Mouse (Mus musculus): ENCODE results near the gene B3gnt9. TPM values are rescaled to one million over a fixed set of nuclear protein-coding genes. Genes with fewer than 3 reads are reported as not detected.

Gene B3gnt9
- polyA plus RNA-seq, 1 experiment from 2014 or later, result 2.4 TPM

DNA sequence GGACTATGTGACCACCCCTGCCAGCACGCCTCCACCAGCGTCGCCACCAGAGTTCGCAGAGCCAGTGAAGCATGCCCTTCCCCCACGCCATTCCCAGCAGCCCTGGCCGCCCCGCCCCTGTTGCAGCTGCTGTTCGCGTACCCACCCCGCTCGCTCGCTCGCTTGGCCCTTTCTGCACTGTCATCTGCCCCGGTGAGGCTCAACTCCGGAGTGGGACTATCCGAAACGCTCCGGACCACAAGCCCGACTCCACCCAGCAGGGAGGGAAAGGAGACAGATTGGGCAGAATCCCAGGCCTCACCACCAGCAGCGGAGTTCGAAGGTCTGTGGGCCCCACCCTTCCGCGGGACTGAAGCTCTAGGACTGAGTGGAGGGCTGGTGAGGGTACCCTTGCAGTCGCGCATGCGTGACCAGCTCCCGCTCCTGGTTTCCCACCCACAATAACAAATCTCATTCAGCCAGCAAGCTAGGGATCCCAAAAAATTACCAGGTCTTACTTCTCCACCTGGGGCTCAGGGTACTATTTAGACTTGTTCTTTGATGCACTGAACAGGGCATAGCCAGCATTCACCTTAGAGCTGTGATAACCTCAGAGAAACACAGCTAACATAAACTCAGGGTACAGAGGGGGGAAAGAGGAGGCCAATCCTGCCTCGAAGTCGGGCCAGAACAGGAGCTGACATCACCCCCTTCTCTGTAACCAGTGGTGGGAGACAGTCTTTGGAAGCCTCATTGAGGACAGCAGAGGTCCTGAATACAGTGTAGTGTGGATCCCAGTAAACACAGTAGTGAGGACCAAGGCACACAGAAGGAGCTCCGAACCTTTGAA, 21.6 kb upstream of the B3gnt9 start:
- H3K27me3 ChIP-seq (ENCODE audit: low read depth, poor library complexity, severe bottlenecking), result peaks cover 100% of the 10 kb centered on the region
- WGBS, result 3% methylated on average over 30 of the region's 30 CpGs
- peak overlapping the region; percentile 67 for H3K27ac ChIP-seq (replicated peaks)
- DNase-seq (ENCODE audit: low spot score), result peak; percentile 73
- peak overlapping the region; percentile 57 for H3K4me3 ChIP-seq
- no peaks in the 10 kb centered on the region for H3K9me3 ChIP-seq (replicated peaks)
- peaks cover 14% of the 10 kb centered on the region for H3K36me3 ChIP-seq
- peaks cover 30% of the 10 kb centered on the region for H3K4me1 ChIP-seq

GRCm38 (mm10) chr8:105275840-105276239, 20.9 kb upstream of the B3gnt9 start, which contains the start of gene Nol3:
Gene Nol3 (plus strand): TSS chr8:105276140.
- Histone ChIP-seq H3K27me3 (ENCODE audit: low read depth, poor library complexity, severe bottlenecking) (peaks cover 100% of the 10 kb centered on the region), H3K4me3 (peak within 1 kb of the TSS; percentile 57), H3K9me3 (replicated peaks) (no peaks in the 10 kb centered on the region), H3K36me3 (peaks cover 9% of the 10 kb centered on the region; the same call in 1 of the 2 replicates), H3K4me1 (peaks cover 31% of the 10 kb centered on the region), H3K27ac (replicated peaks) (peak within 1 kb of the TSS; percentile 67)
- no peak for DNase-seq (ENCODE audit: low spot score)
- 7% methylated on average over 10 of the region's 10 CpGs for WGBS

DNA sequence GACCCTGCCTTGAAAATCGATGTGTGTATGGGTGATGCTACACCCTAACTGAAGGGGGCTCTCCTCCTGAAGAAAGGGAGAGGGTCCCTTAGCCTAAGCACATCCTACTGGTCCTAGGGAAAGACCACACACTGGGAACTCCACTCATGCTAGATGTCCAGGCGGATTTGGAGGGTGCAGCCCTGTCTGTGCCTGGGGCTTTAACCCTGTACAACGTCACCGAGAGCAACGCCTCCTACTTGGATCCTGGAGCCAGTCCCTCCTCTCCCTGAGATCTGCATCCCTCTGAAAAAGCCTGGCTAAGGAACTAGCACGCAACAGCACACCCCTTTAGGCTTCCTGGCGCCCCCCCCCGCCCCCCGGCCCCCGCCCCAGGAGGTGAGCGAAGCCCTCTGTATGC, 20.4 kb upstream of the B3gnt9 start:
- Histone ChIP-seq H3K4me3 (peak overlapping the region; percentile 57), H3K4me1 (peaks cover 36% of the 10 kb centered on the region), H3K9me3 (replicated peaks) (no peaks in the 10 kb centered on the region), H3K36me3 (peaks cover 8% of the 10 kb centered on the region; the same call in 1 of the 2 replicates), H3K27me3 (ENCODE audit: low read depth, poor library complexity, severe bottlenecking) (peaks cover 100% of the 10 kb centered on the region), H3K27ac (replicated peaks) (no peak overlapping the region)
- no peak for DNase-seq (ENCODE audit: low spot score)
- WGBS, result 6% methylated on average over 11 of the region's 11 CpGs

DNA sequence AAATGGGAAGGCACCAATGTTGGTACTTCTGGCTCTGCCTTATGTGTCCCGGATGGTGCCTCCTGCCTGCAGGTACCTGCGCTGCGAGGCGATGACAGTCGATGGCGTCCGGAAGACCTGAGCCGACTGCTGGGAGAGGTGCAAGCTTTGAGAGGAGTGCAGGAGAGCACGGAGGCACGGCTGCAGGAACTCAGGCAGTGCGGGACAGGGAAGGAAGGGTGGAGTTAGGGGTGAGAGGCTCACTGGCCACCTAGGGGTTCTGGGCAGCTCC, 15.9 kb upstream of the B3gnt9 start:
- Histone ChIP-seq H3K27me3 (ENCODE audit: low read depth, poor library complexity, severe bottlenecking) (peaks cover 100% of the 10 kb centered on the region), H3K36me3 (no peaks in the 10 kb centered on the region), H3K27ac (replicated peaks) (no peak overlapping the region), H3K9me3 (replicated peaks) (peaks cover 7% of the 10 kb centered on the region), H3K4me1 (peaks cover 41% of the 10 kb centered on the region), H3K4me3 (peak overlapping the region; percentile 33; the same call in 1 of the 2 replicates)
- 2% methylated on average over 11 of the region's 11 CpGs for WGBS
- DNase-seq (ENCODE audit: low spot score), result no peak

- Histone ChIP-seq H3K27ac (replicated peaks) (no peak overlapping the region), H3K4me3 (peak overlapping the region; percentile 55), H3K4me1 (peaks cover 36% of the 10 kb centered on the region), H3K36me3 (no peaks in the 10 kb centered on the region), H3K27me3 (ENCODE audit: low read depth, poor library complexity, severe bottlenecking) (peaks cover 100% of the 10 kb centered on the region), H3K9me3 (replicated peaks) (peaks cover 7% of the 10 kb centered on the region)
- 2% methylated on average over 39 of the region's 39 CpGs for WGBS
- DNase-seq (ENCODE audit: low spot score), result no peak
Observed at GRCm38 (mm10) chr8:105270101-105270915, 15.4 kb upstream of the B3gnt9 start.

DNA sequence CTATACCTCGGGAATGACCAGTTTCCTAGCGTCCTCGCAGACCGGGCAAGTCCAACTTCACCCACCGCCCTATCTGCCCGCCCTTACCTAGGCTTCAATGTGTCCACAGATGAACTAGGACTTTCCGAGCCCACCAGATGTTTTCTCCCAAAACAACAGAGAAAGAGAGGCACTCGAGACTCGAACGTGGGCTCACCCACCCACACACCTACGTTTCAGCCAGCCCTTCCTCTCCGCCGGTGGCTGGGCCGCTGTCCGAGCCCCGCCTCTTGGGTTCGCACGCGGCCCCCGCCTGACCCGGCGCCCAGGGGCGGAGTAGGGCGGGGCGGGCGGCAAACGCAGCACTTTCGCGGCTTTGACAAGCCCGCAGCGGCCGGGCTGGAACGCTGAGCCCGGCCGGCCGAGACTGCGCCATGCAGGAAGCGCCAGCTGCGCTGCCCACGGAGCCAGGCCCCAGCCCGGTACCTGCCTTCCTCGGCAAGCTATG, 14.6 kb upstream of the B3gnt9 start, which contains the start of gene Hsf4:
Gene Hsf4, plus strand, starts transcription at position 341 of the 487 bp plus-strand sequence.
- no peaks in the 10 kb centered on the region for H3K36me3 ChIP-seq
- H3K27me3 ChIP-seq (ENCODE audit: low read depth, poor library complexity, severe bottlenecking), result peaks cover 100% of the 10 kb centered on the region
- peaks cover 7% of the 10 kb centered on the region for H3K9me3 ChIP-seq (replicated peaks)
- H3K27ac ChIP-seq (replicated peaks), result no peak within 1 kb of the TSS
- H3K4me3 ChIP-seq, result peak within 1 kb of the TSS; percentile 55
- H3K4me1 ChIP-seq, result peaks cover 42% of the 10 kb centered on the region
- peak; percentile 53 for DNase-seq (ENCODE audit: low spot score)
- under 1% methylated on average over 42 of the region's 42 CpGs for WGBS

DNA sequence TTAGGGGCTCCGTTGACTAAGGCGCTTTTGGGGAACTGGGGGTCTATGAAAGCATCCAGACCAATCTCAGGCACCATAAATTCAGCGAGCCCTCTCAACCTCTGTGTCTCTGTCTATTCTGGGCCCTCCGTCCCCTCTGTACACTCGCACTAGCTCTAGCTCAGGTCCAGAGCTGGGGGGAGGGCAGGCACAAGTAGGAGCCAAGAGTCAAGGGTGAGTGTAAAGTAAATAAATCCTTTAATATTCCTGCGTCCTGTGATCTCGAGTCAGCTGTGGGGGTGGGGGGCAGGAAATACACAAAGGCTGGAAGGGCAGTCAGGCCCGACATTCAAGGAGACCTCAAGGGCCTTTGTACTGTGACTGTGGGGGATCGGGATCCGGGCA, 14.1 kb upstream of the B3gnt9 start:
- peaks cover 46% of the 10 kb centered on the region for H3K4me1 ChIP-seq
- peaks cover 7% of the 10 kb centered on the region for H3K9me3 ChIP-seq (replicated peaks)
- DNase-seq (ENCODE audit: low spot score), result no peak
- peak overlapping the region; percentile 55 for H3K4me3 ChIP-seq
- H3K27ac ChIP-seq (replicated peaks), result no peak overlapping the region
- peaks cover 100% of the 10 kb centered on the region for H3K27me3 ChIP-seq (ENCODE audit: low read depth, poor library complexity, severe bottlenecking)
- no peaks in the 10 kb centered on the region for H3K36me3 ChIP-seq
- WGBS, result 2% methylated on average over 10 of the region's 10 CpGs

GRCm38 (mm10) chr8:105268342-105269074, 13.6 kb upstream of the B3gnt9 start:
- no peaks in the 10 kb centered on the region for H3K36me3 ChIP-seq
- H3K4me1 ChIP-seq, result peaks cover 50% of the 10 kb centered on the region
- peak overlapping the region; percentile 55 for H3K4me3 ChIP-seq
- DNase-seq (ENCODE audit: low spot score), result peak; percentile 75
- H3K27me3 ChIP-seq (ENCODE audit: low read depth, poor library complexity, severe bottlenecking), result peaks cover 100% of the 10 kb centered on the region
- no peak overlapping the region for H3K27ac ChIP-seq (replicated peaks)
- WGBS, result under 1% methylated on average over 65 of the region's 65 CpGs
- peaks cover 7% of the 10 kb centered on the region for H3K9me3 ChIP-seq (replicated peaks)

- no peak for DNase-seq (ENCODE audit: low spot score)
- peaks cover 48% of the 10 kb centered on the region for H3K4me1 ChIP-seq
- peaks cover 100% of the 10 kb centered on the region for H3K27me3 ChIP-seq (ENCODE audit: low read depth, poor library complexity, severe bottlenecking)
- WGBS, result 9% methylated on average over 13 of the region's 13 CpGs
- no peaks in the 10 kb centered on the region for H3K36me3 ChIP-seq
- H3K4me3 ChIP-seq, result peak overlapping the region; percentile 20; the same call in 1 of the 2 replicates
- H3K27ac ChIP-seq (replicated peaks), result no peak overlapping the region
- H3K9me3 ChIP-seq (replicated peaks), result peaks cover 7% of the 10 kb centered on the region
Observed at GRCm38 (mm10) chr8:105266775-105267174, 11.8 kb upstream of the B3gnt9 start.

- Histone ChIP-seq H3K27ac (replicated peaks) (no peak overlapping the region), H3K27me3 (ENCODE audit: low read depth, poor library complexity, severe bottlenecking) (peaks cover 100% of the 10 kb centered on the region), H3K36me3 (no peaks in the 10 kb centered on the region), H3K4me3 (peak overlapping the region; percentile 62), H3K4me1 (peaks cover 38% of the 10 kb centered on the region), H3K9me3 (replicated peaks) (peaks cover 7% of the 10 kb centered on the region)
- no peak for DNase-seq (ENCODE audit: low spot score)
- WGBS, result 20% methylated on average over 10 of the region's 10 CpGs
Observed at GRCm38 (mm10) chr8:105265128-105265527, 10.2 kb upstream of the B3gnt9 start.

DNA sequence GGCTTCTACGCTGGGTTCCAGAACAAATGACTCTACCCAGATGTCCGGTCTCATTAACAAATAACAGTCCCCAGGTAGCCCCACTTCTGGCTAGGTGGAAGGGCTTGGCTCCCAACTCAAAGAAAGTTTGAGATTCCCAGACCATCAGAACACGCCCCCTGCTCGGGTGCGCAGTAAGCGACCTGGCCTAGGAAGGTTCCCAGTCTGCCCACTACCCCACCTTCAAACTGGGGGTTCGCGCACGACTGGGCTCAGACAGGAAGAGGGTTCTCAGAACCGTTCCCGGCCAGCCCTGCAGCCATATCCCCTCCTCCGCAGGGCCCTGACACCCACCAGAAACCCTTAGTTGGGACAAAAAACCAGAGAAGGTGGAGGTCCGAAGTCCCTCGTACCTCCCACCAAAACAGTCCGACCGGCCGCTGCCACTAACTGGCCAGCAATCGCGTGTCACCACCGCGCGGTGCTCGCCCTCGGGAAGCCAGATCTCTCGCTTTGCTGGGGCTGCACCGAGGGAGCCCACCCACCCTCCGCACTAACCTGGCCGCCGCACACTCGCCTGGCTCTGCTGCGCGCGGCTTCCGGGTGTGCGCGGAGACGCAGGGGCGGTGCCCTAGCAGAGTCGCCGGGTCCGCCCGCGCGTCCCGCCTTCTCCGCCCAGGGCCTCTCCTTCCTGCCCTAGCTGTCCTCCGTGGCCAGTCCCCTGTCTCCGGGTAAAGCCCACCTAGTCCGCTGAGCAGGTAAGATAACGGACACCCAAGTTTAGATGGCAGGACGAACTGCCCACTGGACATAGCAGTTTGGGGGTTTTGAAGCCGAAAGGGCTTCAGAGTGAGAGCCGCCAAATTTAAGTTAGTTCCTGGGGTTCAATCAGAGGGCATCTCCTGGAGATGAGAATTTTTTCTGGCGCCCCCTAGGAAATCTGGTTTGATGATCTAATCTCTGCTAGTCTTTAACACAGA, 9.3 kb upstream of the B3gnt9 start, which contains the start of the genes Tradd and Fbxl8:
Gene Tradd, minus strand, starts transcription at position 586 of the 959 bp plus-strand sequence.
Gene Fbxl8, plus strand, starts transcription at position 625 of the 959 bp plus-strand sequence.
- Histone ChIP-seq H3K4me1 (peaks cover 37% of the 10 kb centered on the region), H3K4me3 (peak within 1 kb of the TSS; percentile 62), H3K27ac (replicated peaks) (peak within 1 kb of the TSS; percentile 28; the same call in 1 of the 2 replicates), H3K9me3 (replicated peaks) (peaks cover 7% of the 10 kb centered on the region), H3K27me3 (ENCODE audit: low read depth, poor library complexity, severe bottlenecking) (peaks cover 100% of the 10 kb centered on the region), H3K36me3 (no peaks in the 10 kb centered on the region)
- WGBS, result 2% methylated on average over 54 of the region's 54 CpGs
- peak; percentile 72 for DNase-seq (ENCODE audit: low spot score)

All from midbrain, embryonic 10.5 days (tissue).